Mouse (Mus musculus) neural tube, embryonic 12.5 days (tissue): ENCODE measurements around the gene Serf2. TPM values are rescaled to one million over a fixed set of nuclear protein-coding genes. Genes with fewer than 3 reads are reported as not detected.
"Not testable (repeated sequence)": the region's sequence is repeated elsewhere in the genome, so short reads cannot be mapped to it uniquely, and the experiment has no call there.

Experiments used
- ATAC-seq: fragments of 200-750 bp; cut with Nextera tagmentation; 2 replicates; pipeline ENCODE4 v1.8.0; 2017; ENCODE audit warnings: low read depth, mild to moderate bottlenecking, moderate TSS enrichment, moderate library complexity; ENCODE audit not compliant: low FRiP score
- H3K27ac ChIP-seq: fragments of 300-500 bp; sonication (generic); 2 replicates; pipeline ENCODE4 v1.5.1; 2016
- H3K27me3 ChIP-seq: fragments of 300-500 bp; sonication (generic); replicated peaks from 2 replicates; pipeline ENCODE4 v1.6.1; 2016; ENCODE audit warnings: mild to moderate bottlenecking
- H3K36me3 ChIP-seq: fragments of 300-500 bp; sonication (generic); 2 replicates; pipeline ENCODE4 v1.6.1; 2016; ENCODE audit warnings: mild to moderate bottlenecking
- H3K4me1 ChIP-seq: fragments of 300-500 bp; sonication (generic); 2 replicates; pipeline ENCODE4 v1.6.1; 2016
- H3K4me2 ChIP-seq: fragments of 300-500 bp; sonication (generic); replicated peaks from 2 replicates; pipeline ENCODE4 v1.6.1; 2016; ENCODE audit warnings: mild to moderate bottlenecking
- H3K4me3 ChIP-seq: fragments of 300-500 bp; sonication (generic); 2 replicates; pipeline ENCODE4 v1.5.1; 2016
- H3K9ac ChIP-seq: fragments of 300-500 bp; sonication (generic); 2 replicates; pipeline ENCODE4 v1.6.1; 2016; ENCODE audit warnings: mild to moderate bottlenecking
- H3K9me3 ChIP-seq: fragments of 300-500 bp; sonication (generic); 2 replicates; pipeline ENCODE4 v1.6.1; 2016; ENCODE audit warnings: mild to moderate bottlenecking
- WGBS: fragments of 180-500 bp; shearing (Covaris S2); methylation state at CpG from one replicate; pipeline ENCODE4 v1.1.7; 2016; 5-methylcytosine and 5-hydroxymethylcytosine counted together
- polyA plus RNA-seq: library from polyadenylated mRNA; unstranded; fragments of >200 nt; fragmentation: Nextera tagmentation; extraction: Ambion mirVana; gene quantifications from 2 replicates; pipeline ENCODE4 v1.2.1, GENCODE M21; 2016

Gene Serf2
- polyA plus RNA-seq, 1 experiment from 2014 or later: 490 TPM

GRCm38 (mm10) chr2:121450093-121450492, 1.1 kb downstream of the Serf2 start:
- no peak overlapping the region for H3K27ac ChIP-seq
- H3K4me1 ChIP-seq: peaks cover 19% of the 10 kb centered on the region
- peak overlapping the region; percentile 96 for H3K9ac ChIP-seq
- H3K36me3 ChIP-seq: peaks cover 12% of the 10 kb centered on the region
- H3K27me3 ChIP-seq: no peaks in the 10 kb centered on the region
- peak; percentile 2; the same call in 1 of the 2 replicates for ATAC-seq
- peak overlapping the region; percentile 84 for H3K4me2 ChIP-seq
- H3K9me3 ChIP-seq: no peaks in the 10 kb centered on the region
- H3K4me3 ChIP-seq: peak overlapping the region; percentile 93
- 3% methylated on average over 7 of the region's 7 CpGs for WGBS

DNA sequence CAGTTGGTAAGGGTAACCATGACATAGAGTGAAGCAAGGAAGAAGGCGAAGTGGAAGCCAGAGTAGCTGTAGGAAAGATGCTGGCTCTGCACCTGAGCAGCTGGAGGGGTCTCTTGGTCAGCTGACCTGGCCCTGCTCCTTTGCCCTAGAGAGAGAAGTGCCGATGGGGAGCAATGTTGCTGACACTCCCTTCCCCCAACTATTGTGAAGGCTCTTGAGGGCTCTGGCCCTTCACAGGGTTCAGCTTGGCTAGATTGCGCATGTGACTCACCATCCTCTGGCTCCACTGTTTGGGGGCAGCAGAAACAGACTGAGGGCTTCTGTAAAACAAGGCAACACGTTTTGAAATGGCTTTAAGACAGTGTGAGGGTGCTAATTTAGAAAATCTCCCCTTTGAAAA, 3.4 kb downstream of the Serf2 start:
- Histone ChIP-seq H3K36me3 (peaks cover 12% of the 10 kb centered on the region), H3K4me3 (no peak overlapping the region), H3K9ac (no peak overlapping the region), H3K4me2 (no peak overlapping the region), H3K4me1 (peaks cover 22% of the 10 kb centered on the region), H3K9me3 (no peaks in the 10 kb centered on the region), H3K27ac (no peak overlapping the region), H3K27me3 (no peaks in the 10 kb centered on the region)
- WGBS: 82% methylated on average over 4 of the region's 4 CpGs
- ATAC-seq: no peak

DNA sequence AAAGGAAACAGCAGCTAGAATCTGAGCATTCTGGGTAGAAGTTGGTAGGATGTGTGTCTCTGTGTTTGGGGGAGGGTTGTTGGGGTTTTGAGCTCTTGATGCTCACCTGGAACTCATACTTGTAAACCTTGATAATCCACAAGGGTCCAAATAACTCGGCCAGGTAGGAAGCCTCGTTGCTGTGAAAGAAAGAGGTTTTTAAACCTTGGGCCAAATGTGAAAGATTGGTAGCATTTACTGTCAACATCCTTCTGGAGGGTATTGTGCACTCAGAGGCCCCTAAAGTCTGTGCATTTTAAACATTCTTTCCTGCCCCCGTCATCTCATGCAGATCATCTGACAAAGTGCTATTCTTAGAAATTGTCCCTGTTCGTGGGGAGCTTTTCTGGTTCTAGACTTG, 4.0 kb downstream of the Serf2 start, which contains the start of gene Hypk:
TSS of gene Hypk (plus strand) at position 301 of the 400 bp plus-strand sequence.
- H3K27me3 ChIP-seq: no peaks in the 10 kb centered on the region
- H3K36me3 ChIP-seq: peaks cover 12% of the 10 kb centered on the region
- H3K27ac ChIP-seq: no peak within 1 kb of the TSS
- H3K4me2 ChIP-seq: no peak within 1 kb of the TSS
- no peak within 1 kb of the TSS for H3K9ac ChIP-seq
- no peak within 1 kb of the TSS for H3K4me3 ChIP-seq
- H3K9me3 ChIP-seq: no peaks in the 10 kb centered on the region
- H3K4me1 ChIP-seq: peaks cover 27% of the 10 kb centered on the region
- no peak for ATAC-seq
- 83% methylated on average over 4 of the region's 4 CpGs for WGBS

GRCm38 (mm10) chr2:121453917-121454316, 4.9 kb downstream of the Serf2 start:
- Histone ChIP-seq H3K36me3 (peaks cover 14% of the 10 kb centered on the region), H3K4me2 (no peak overlapping the region), H3K4me3 (no peak overlapping the region), H3K9ac (no peak overlapping the region), H3K4me1 (peaks cover 25% of the 10 kb centered on the region), H3K27ac (no peak overlapping the region), H3K9me3 (no peaks in the 10 kb centered on the region), H3K27me3 (no peaks in the 10 kb centered on the region)
- WGBS: 93% methylated on average over 6 of the region's 6 CpGs
- ATAC-seq: no peak

- Histone ChIP-seq H3K4me2 (no peak overlapping the region), H3K36me3 (peaks cover 22% of the 10 kb centered on the region), H3K9me3 (no peaks in the 10 kb centered on the region), H3K4me3 (no peak overlapping the region), H3K4me1 (peaks cover 19% of the 10 kb centered on the region), H3K27ac (no peak overlapping the region), H3K9ac (no peak overlapping the region), H3K27me3 (no peaks in the 10 kb centered on the region)
- no peak for ATAC-seq
- WGBS: 84% methylated on average over 5 of the region's 5 CpGs
Observed at GRCm38 (mm10) chr2:121455534-121455933, 6.5 kb downstream of the Serf2 start.

- H3K4me1 ChIP-seq: peaks cover 10% of the 10 kb centered on the region
- H3K27me3 ChIP-seq: no peaks in the 10 kb centered on the region
- H3K4me2 ChIP-seq: peak within 1 kb of the TSS; percentile 69
- no peaks in the 10 kb centered on the region for H3K9me3 ChIP-seq
- WGBS: 5% methylated on average over 41 of the region's 41 CpGs
- peak; percentile 90 for ATAC-seq
- peak within 1 kb of the TSS; percentile 73 for H3K9ac ChIP-seq
- H3K27ac ChIP-seq: 0 out of 2 replicates have a peak within 1 kb of the TSS, but pooled peaks have one; percentile 37
- H3K36me3 ChIP-seq: peaks cover 15% of the 10 kb centered on the region
- peak within 1 kb of the TSS; percentile 77 for H3K4me3 ChIP-seq
Observed at GRCm38 (mm10) chr2:121456692-121457642, 8.0 kb downstream of the Serf2 start, which contains the start of gene Serinc4. Gene Serinc4 (minus strand): TSS chr2:121456781.

DNA sequence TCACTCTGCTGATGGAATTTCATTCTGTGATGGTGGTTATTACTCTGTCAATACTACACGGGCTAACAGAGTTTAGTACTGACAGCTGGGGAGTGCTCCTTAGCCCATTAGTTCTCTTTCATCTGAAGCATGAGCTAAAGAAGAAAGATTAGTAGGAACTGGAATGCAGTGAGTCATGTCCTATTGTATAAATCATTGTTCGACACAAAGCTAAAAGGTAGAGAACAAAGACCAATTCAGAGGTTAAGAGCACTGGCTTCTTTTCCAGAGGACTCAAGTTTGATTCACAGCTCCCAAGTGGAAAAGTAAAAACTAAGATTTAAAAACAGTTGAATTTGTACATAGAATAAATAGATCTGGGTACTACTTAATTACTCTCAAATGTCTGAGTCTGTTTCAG, 11.1 kb downstream of the Serf2 start:
- Histone ChIP-seq H3K9ac (no peak overlapping the region), H3K27ac (no peak overlapping the region), H3K4me3 (no peak overlapping the region), H3K27me3 (no peaks in the 10 kb centered on the region), H3K9me3 (no peaks in the 10 kb centered on the region), H3K4me1 (peaks cover 10% of the 10 kb centered on the region), H3K36me3 (peaks cover 10% of the 10 kb centered on the region), H3K4me2 (no peak overlapping the region)
- 64% methylated on average over 2 of the region's 2 CpGs for WGBS
- ATAC-seq: no peak

- H3K27ac ChIP-seq, H3K9me3 ChIP-seq, H3K4me1 ChIP-seq, H3K27me3 ChIP-seq, ATAC-seq, H3K9ac ChIP-seq, H3K4me3 ChIP-seq, H3K4me2 ChIP-seq, H3K36me3 ChIP-seq: not testable (repeated sequence)
- 57% methylated on average over 4 of the region's 6 CpGs for WGBS
Observed at GRCm38 (mm10) chr2:121468982-121469381, 20.0 kb downstream of the Serf2 start.

GRCm38 (mm10) chr2:121472783-121473182, 23.8 kb downstream of the Serf2 start:
- H3K27ac ChIP-seq, H3K9me3 ChIP-seq, H3K27me3 ChIP-seq, H3K4me1 ChIP-seq, H3K9ac ChIP-seq, ATAC-seq, H3K36me3 ChIP-seq, H3K4me3 ChIP-seq: not testable (repeated sequence)
- peak overlapping the region; percentile 75; the same call in 1 of the 2 replicates for H3K4me2 ChIP-seq
- whole genome bisulfite sequencing: 98% methylated on average over 3 of the region's 3 CpGs

DNA sequence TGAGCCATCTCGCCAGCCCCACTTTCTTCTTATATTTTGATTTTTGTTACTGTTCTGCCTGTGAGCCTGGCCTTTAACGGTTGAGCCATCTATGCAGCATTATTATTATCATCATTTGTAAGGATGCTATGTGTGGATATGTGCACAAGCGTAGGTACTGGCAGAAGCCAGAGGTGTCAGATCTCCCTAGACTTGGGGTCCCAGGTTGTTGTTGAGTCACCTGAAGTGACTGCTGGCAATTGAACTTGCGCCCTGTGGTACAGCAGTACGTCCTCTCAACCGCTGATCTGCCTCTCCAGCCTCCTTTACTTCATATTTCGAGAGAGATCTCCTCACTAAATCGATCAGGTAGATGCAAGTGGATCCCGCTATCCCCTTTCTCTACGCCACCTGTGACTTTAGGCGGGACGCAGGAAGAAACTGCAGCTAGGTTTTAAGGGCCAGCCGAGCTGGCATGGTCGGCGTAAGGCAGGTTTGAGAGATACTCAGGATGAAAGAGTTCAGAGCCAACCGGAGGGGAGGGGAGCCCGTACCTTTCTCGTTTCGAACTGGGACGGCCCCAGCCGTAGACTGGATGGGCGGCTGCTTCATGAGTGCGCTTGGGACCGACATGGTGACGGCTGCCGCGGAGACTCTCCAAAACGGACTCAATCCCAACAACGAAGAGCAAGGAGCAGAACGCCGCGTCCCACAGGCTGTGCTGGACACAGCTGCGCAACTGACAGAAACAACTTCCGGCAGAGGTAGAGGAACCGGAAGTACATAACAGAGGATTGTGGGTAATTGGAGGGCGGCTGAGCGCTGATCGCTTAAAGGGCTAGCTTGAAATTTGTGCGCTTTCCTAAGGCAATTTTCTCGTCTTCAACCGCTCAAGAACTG, 24.5 kb downstream of the Serf2 start, which contains the start of gene Mfap1b:
TSS of gene Mfap1b (minus strand) at position 767 of the 879 bp plus-strand sequence.
- H3K36me3 ChIP-seq, H3K4me1 ChIP-seq, H3K27me3 ChIP-seq, H3K27ac ChIP-seq, H3K9me3 ChIP-seq: not testable (repeated sequence)
- H3K9ac ChIP-seq: peak within 1 kb of the TSS; percentile 57
- H3K4me2 ChIP-seq: peak within 1 kb of the TSS; percentile 75
- ATAC-seq: peak; percentile 92
- 6% methylated on average over 41 of the region's 41 CpGs for WGBS
- peak within 1 kb of the TSS; percentile 61 for H3K4me3 ChIP-seq

DNA sequence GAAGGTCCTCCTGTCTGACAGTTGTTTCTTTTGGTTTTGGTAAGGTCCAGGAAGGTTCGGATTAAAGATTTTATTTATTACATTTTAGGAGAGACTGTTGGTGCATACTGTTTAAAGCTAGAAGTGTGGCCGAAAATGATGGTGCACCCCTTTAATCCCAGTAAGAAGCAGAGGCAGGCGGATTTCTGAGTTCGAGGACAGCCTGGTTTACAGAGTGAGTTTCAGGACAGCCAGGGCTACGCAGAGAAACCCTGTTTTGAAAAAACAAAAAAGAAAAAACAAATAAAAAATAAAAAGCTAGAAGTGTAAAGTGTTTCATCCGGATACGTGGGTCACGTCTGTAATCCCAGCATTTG, 25.2 kb downstream of the Serf2 start:
- Histone ChIP-seq H3K27ac (no peak overlapping the region), H3K4me1 (no peaks in the 10 kb centered on the region), H3K4me3 (peak overlapping the region; percentile 61), H3K9ac (no peak overlapping the region), H3K27me3 (no peaks in the 10 kb centered on the region), H3K36me3 (peaks cover 3% of the 10 kb centered on the region), H3K9me3 (no peaks in the 10 kb centered on the region), H3K4me2 (peak overlapping the region; percentile 75)
- peak; percentile 54 for ATAC-seq
- 35% methylated on average over 8 of the region's 8 CpGs for WGBS

- not testable (repeated sequence) for H3K27me3 ChIP-seq, H3K4me2 ChIP-seq, H3K9ac ChIP-seq, H3K4me1 ChIP-seq, H3K36me3 ChIP-seq, H3K4me3 ChIP-seq, H3K27ac ChIP-seq, H3K9me3 ChIP-seq, ATAC-seq
- WGBS: 93% methylated on average over 2 of the region's 2 CpGs
Observed at GRCm38 (mm10) chr2:121475306-121475705, 26.3 kb downstream of the Serf2 start.
